Mouse (Mus musculus) neural tube, embryonic 15.5 days (tissue): Measurements from ENCODE around the gene R3hdm2. TPM values are rescaled to one million over a fixed set of nuclear protein-coding genes. Genes with fewer than 3 reads are reported as not detected.

Experiments
- ATAC-seq: fragments of 200-750 bp; cut with Nextera tagmentation; 2 replicates; pipeline ENCODE4 v1.8.0; 2017; ENCODE audit warnings: mild to moderate bottlenecking, moderate TSS enrichment, moderate library complexity; ENCODE audit not compliant: low FRiP score
- H3K27ac ChIP-seq: fragments of 300-500 bp; sonication (generic); replicated peaks from 2 replicates; pipeline ENCODE4 v1.5.1; 2015; ENCODE audit warnings: mild to moderate bottlenecking, inconsistent platforms
- H3K27me3 ChIP-seq: fragments of 300-500 bp; sonication (generic); replicated peaks from 2 replicates; pipeline ENCODE4 v1.6.1; 2015; ENCODE audit warnings: inconsistent platforms
- H3K36me3 ChIP-seq: fragments of 300-500 bp; sonication (generic); 2 replicates; pipeline ENCODE4 v1.6.1; 2015; ENCODE audit warnings: inconsistent platforms
- H3K4me1 ChIP-seq: fragments of 300-500 bp; sonication (generic); 2 replicates; pipeline ENCODE4 v1.6.1; 2015; ENCODE audit warnings: inconsistent platforms
- H3K4me2 ChIP-seq: fragments of 300-500 bp; sonication (generic); 2 replicates; pipeline ENCODE4 v1.6.1; 2015; ENCODE audit warnings: inconsistent platforms, mild to moderate bottlenecking, moderate library complexity
- H3K4me3 ChIP-seq: fragments of 300-500 bp; sonication (generic); replicated peaks from 2 replicates; pipeline ENCODE4 v1.5.1; 2015; ENCODE audit warnings: mild to moderate bottlenecking, inconsistent platforms
- H3K9ac ChIP-seq: fragments of 300-500 bp; sonication (generic); replicated peaks from 2 replicates; pipeline ENCODE4 v1.6.1; 2015; ENCODE audit warnings: mild to moderate bottlenecking, inconsistent platforms
- H3K9me3 ChIP-seq: fragments of 300-500 bp; sonication (generic); replicated peaks from 2 replicates; pipeline ENCODE4 v1.6.1; 2016; ENCODE audit warnings: inconsistent platforms
- WGBS: fragments of 180-500 bp; shearing (Covaris S2); methylation state at CpG from one replicate; pipeline ENCODE4 v1.1.7; 2015; ENCODE audit warnings: mixed read lengths; 5-methylcytosine and 5-hydroxymethylcytosine counted together
- polyA plus RNA-seq: library from polyadenylated mRNA; unstranded; fragments of >200 nt; fragmentation: Nextera tagmentation; extraction: Ambion mirVana; gene quantifications from 2 replicates; pipeline ENCODE4 v1.2.1, GENCODE M21; 2015

R3hdm2 gene
- polyA plus RNA-seq, 1 experiment from 2014 or later: 30.7 TPM

GRCm38 (mm10) chr10:127427987-127428386 lies 47.9 kb downstream of the R3hdm2 start:
- WGBS: 100% methylated on average over 1 of the region's 1 CpGs
- no peak for ATAC-seq

GRCm38 (mm10) chr10:127429538-127429937 lies 49.4 kb downstream of the R3hdm2 start:
- no peak overlapping the region for H3K27ac ChIP-seq
- H3K4me2 ChIP-seq: no peak overlapping the region
- no peak overlapping the region for H3K4me3 ChIP-seq
- 56% methylated on average over 1 of the region's 1 CpGs for WGBS
- 0 out of 2 replicates have a peak, but pooled peaks cover 3% of the 10 kb centered on the region for H3K36me3 ChIP-seq
- no peaks in the 10 kb centered on the region for H3K9me3 ChIP-seq
- no peak overlapping the region for H3K9ac ChIP-seq
- peaks cover 17% of the 10 kb centered on the region for H3K4me1 ChIP-seq
- ATAC-seq: no peak
- no peaks in the 10 kb centered on the region for H3K27me3 ChIP-seq

More at GRCm38 (mm10) chr10:127427987-127428386, 47.9 kb downstream of the R3hdm2 start:
- Histone ChIP-seq H3K9me3 (no peaks in the 10 kb centered on the region), H3K36me3 (0 out of 2 replicates have a peak, but pooled peaks cover 3% of the 10 kb centered on the region), H3K9ac (no peak overlapping the region), H3K27ac (no peak overlapping the region), H3K27me3 (no peaks in the 10 kb centered on the region), H3K4me3 (no peak overlapping the region), H3K4me2 (no peak overlapping the region), H3K4me1 (peaks cover 12% of the 10 kb centered on the region)

GRCm38 (mm10) chr10:127432466-127432865 lies 52.3 kb downstream of the R3hdm2 start:
- no peak overlapping the region for H3K27ac ChIP-seq
- no peaks in the 10 kb centered on the region for H3K9me3 ChIP-seq
- H3K9ac ChIP-seq: no peak overlapping the region
- H3K4me3 ChIP-seq: no peak overlapping the region
- 96% methylated on average over 4 of the region's 4 CpGs for WGBS
- 0 out of 2 replicates have a peak, but pooled peaks cover 7% of the 10 kb centered on the region for H3K36me3 ChIP-seq
- ATAC-seq: no peak
- no peak overlapping the region for H3K4me2 ChIP-seq
- 0 out of 2 replicates have a peak, but pooled peaks cover 8% of the 10 kb centered on the region for H3K4me1 ChIP-seq
- H3K27me3 ChIP-seq: no peaks in the 10 kb centered on the region

GRCm38 (mm10) chr10:127437354-127438113 lies 57.4 kb downstream of the R3hdm2 start:
- no peak overlapping the region for H3K4me2 ChIP-seq
- WGBS: 91% methylated on average over 5 of the region's 5 CpGs
- 0 out of 2 replicates have a peak, but pooled peaks cover 4% of the 10 kb centered on the region for H3K36me3 ChIP-seq
- H3K4me1 ChIP-seq: 0 out of 2 replicates have a peak, but pooled peaks cover 8% of the 10 kb centered on the region
- no peak overlapping the region for H3K9ac ChIP-seq
- no peaks in the 10 kb centered on the region for H3K9me3 ChIP-seq
- no peak overlapping the region for H3K27ac ChIP-seq
- H3K27me3 ChIP-seq: no peaks in the 10 kb centered on the region
- ATAC-seq: no peak
- H3K4me3 ChIP-seq: no peak overlapping the region

- Histone ChIP-seq H3K36me3 (peaks cover 70% of the 10 kb centered on the region), H3K4me1 (no peaks in the 10 kb centered on the region), H3K27ac (no peak overlapping the region), H3K4me2 (no peak overlapping the region), H3K9me3 (no peaks in the 10 kb centered on the region), H3K27me3 (no peaks in the 10 kb centered on the region), H3K9ac (no peak overlapping the region), H3K4me3 (no peak overlapping the region)
- 89% methylated on average over 1 of the region's 1 CpGs for WGBS
- no peak for ATAC-seq
Measured at GRCm38 (mm10) chr10:127453701-127454100, 73.6 kb downstream of the R3hdm2 start.

GRCm38 (mm10) chr10:127462411-127463096 lies 82.4 kb downstream of the R3hdm2 start:
- WGBS: 69% methylated on average over 5 of the region's 5 CpGs
- Histone ChIP-seq H3K9me3 (no peaks in the 10 kb centered on the region), H3K4me2 (no peak overlapping the region), H3K9ac (no peak overlapping the region), H3K4me1 (no peaks in the 10 kb centered on the region), H3K36me3 (peaks cover 72% of the 10 kb centered on the region), H3K4me3 (no peak overlapping the region), H3K27ac (no peak overlapping the region), H3K27me3 (no peaks in the 10 kb centered on the region)
- no peak for ATAC-seq

GRCm38 (mm10) chr10:127471281-127471988 lies 91.3 kb downstream of the R3hdm2 start:
- 82% methylated on average over 15 of the region's 15 CpGs for WGBS
- H3K4me3 ChIP-seq: no peak overlapping the region
- H3K36me3 ChIP-seq: peaks cover 48% of the 10 kb centered on the region
- H3K27ac ChIP-seq: no peak overlapping the region
- no peaks in the 10 kb centered on the region for H3K27me3 ChIP-seq
- H3K4me1 ChIP-seq: no peaks in the 10 kb centered on the region
- no peaks in the 10 kb centered on the region for H3K9me3 ChIP-seq
- H3K4me2 ChIP-seq: no peak overlapping the region
- no peak overlapping the region for H3K9ac ChIP-seq
- no peak for ATAC-seq

- no peak overlapping the region for H3K9ac ChIP-seq
- ATAC-seq: no peak
- H3K4me1 ChIP-seq: no peaks in the 10 kb centered on the region
- no peak overlapping the region for H3K27ac ChIP-seq
- H3K27me3 ChIP-seq: no peaks in the 10 kb centered on the region
- H3K4me3 ChIP-seq: no peak overlapping the region
- H3K4me2 ChIP-seq: no peak overlapping the region
- 86% methylated on average over 9 of the region's 9 CpGs for WGBS
- H3K9me3 ChIP-seq: no peaks in the 10 kb centered on the region
- H3K36me3 ChIP-seq: peaks cover 59% of the 10 kb centered on the region
Measured at GRCm38 (mm10) chr10:127472722-127473121, 92.6 kb downstream of the R3hdm2 start.

- H3K4me1 ChIP-seq: no peaks in the 10 kb centered on the region
- peaks cover 42% of the 10 kb centered on the region for H3K36me3 ChIP-seq
- no peaks in the 10 kb centered on the region for H3K27me3 ChIP-seq
- H3K4me3 ChIP-seq: no peak overlapping the region
- no peak overlapping the region for H3K27ac ChIP-seq
- H3K9ac ChIP-seq: no peak overlapping the region
- no peak for ATAC-seq
- no peak overlapping the region for H3K4me2 ChIP-seq
- H3K9me3 ChIP-seq: no peaks in the 10 kb centered on the region
- WGBS: over 99% methylated on average over 4 of the region's 4 CpGs
Measured at GRCm38 (mm10) chr10:127475175-127475574, 95.0 kb downstream of the R3hdm2 start.

- peaks cover 48% of the 10 kb centered on the region for H3K36me3 ChIP-seq
Measured at GRCm38 (mm10) chr10:127476541-127476940, 96.4 kb downstream of the R3hdm2 start.

GRCm38 (mm10) chr10:127477301-127477700 lies 97.2 kb downstream of the R3hdm2 start:
- 87% methylated on average over 7 of the region's 7 CpGs for WGBS
- H3K36me3 ChIP-seq: peaks cover 46% of the 10 kb centered on the region
- no peak overlapping the region for H3K27ac ChIP-seq
- no peak overlapping the region for H3K9ac ChIP-seq
- no peak for ATAC-seq
- H3K9me3 ChIP-seq: no peaks in the 10 kb centered on the region
- H3K4me3 ChIP-seq: no peak overlapping the region
- H3K4me2 ChIP-seq: no peak overlapping the region
- no peaks in the 10 kb centered on the region for H3K4me1 ChIP-seq
- H3K27me3 ChIP-seq: no peaks in the 10 kb centered on the region

More at GRCm38 (mm10) chr10:127476541-127476940, 96.4 kb downstream of the R3hdm2 start:
- no peak overlapping the region for H3K4me3 ChIP-seq
- H3K4me2 ChIP-seq: no peak overlapping the region
- ATAC-seq: no peak
- 77% methylated on average over 3 of the region's 3 CpGs for WGBS
- no peaks in the 10 kb centered on the region for H3K4me1 ChIP-seq
- no peak overlapping the region for H3K9ac ChIP-seq
- no peaks in the 10 kb centered on the region for H3K27me3 ChIP-seq
- H3K27ac ChIP-seq: no peak overlapping the region
- no peaks in the 10 kb centered on the region for H3K9me3 ChIP-seq
